Mouse (Mus musculus): Measurements from ENCODE around the gene Syn2. TPM values are rescaled to one million over a fixed set of nuclear protein-coding genes. Genes with fewer than 3 reads are reported as not detected.

Gene Syn2
- polyA plus RNA-seq (2015; fragmentation: Nextera tagmentation; extraction: Ambion mirVana), result 61.3 and 61.7 TPM in 2 replicates

- Histone ChIP-seq H3K9ac (peak within 1 kb of the TSS; percentile 88), H3K4me2 (peak within 1 kb of the TSS; percentile 63), H3K36me3 (no peaks in the 10 kb centered on the region), H3K9me3 (no peaks in the 10 kb centered on the region), H3K4me3 (peak within 1 kb of the TSS; percentile 79), H3K27me3 (no peaks in the 10 kb centered on the region), H3K4me1 (replicated peaks) (peaks cover 16% of the 10 kb centered on the region), H3K27ac (replicated peaks) (peak within 1 kb of the TSS; percentile 75)
- under 1% methylated on average over 69 of the region's 75 CpGs for WGBS
- ATAC-seq (ENCODE audit: low FRiP score, low read depth), result peak; percentile 99
Observed at GRCm38 (mm10) chr6:115134501-115135331, at the start of gene Syn2. Gene Syn2 (plus strand): TSS chr6:115134902.

- H3K27ac ChIP-seq (replicated peaks), result no peak overlapping the region
- no peaks in the 10 kb centered on the region for H3K9me3 ChIP-seq
- no peak for ATAC-seq (ENCODE audit: low FRiP score, low read depth)
- H3K4me3 ChIP-seq, result no peak overlapping the region
- no peak overlapping the region for H3K4me2 ChIP-seq
- no peaks in the 10 kb centered on the region for H3K4me1 ChIP-seq (replicated peaks)
- WGBS, result 52% methylated on average over 9 of the region's 9 CpGs
- no peak overlapping the region for H3K9ac ChIP-seq
- H3K36me3 ChIP-seq, result no peaks in the 10 kb centered on the region
- H3K27me3 ChIP-seq, result no peaks in the 10 kb centered on the region
Observed at GRCm38 (mm10) chr6:115085274-115085841, 49.3 kb upstream of the Syn2 start.

GRCm38 (mm10) chr6:115088314-115089106, 46.2 kb upstream of the Syn2 start:
- no peak overlapping the region for H3K27ac ChIP-seq (replicated peaks)
- H3K4me2 ChIP-seq, result no peak overlapping the region
- H3K27me3 ChIP-seq, result no peaks in the 10 kb centered on the region
- H3K4me1 ChIP-seq (replicated peaks), result no peaks in the 10 kb centered on the region
- H3K4me3 ChIP-seq, result no peak overlapping the region
- no peaks in the 10 kb centered on the region for H3K9me3 ChIP-seq
- no peak overlapping the region for H3K9ac ChIP-seq
- no peak for ATAC-seq (ENCODE audit: low FRiP score, low read depth)
- WGBS, result 55% methylated on average over 7 of the region's 7 CpGs
- no peaks in the 10 kb centered on the region for H3K36me3 ChIP-seq

- Histone ChIP-seq H3K27ac (replicated peaks) (no peak overlapping the region), H3K36me3 (no peaks in the 10 kb centered on the region), H3K4me1 (replicated peaks) (no peaks in the 10 kb centered on the region), H3K9ac (no peak overlapping the region), H3K4me3 (no peak overlapping the region), H3K4me2 (no peak overlapping the region), H3K27me3 (no peaks in the 10 kb centered on the region), H3K9me3 (no peaks in the 10 kb centered on the region)
- 86% methylated on average over 1 of the region's 1 CpGs for WGBS
- ATAC-seq (ENCODE audit: low FRiP score, low read depth), result no peak
Observed at GRCm38 (mm10) chr6:115091737-115092136, 43.0 kb upstream of the Syn2 start.

DNA sequence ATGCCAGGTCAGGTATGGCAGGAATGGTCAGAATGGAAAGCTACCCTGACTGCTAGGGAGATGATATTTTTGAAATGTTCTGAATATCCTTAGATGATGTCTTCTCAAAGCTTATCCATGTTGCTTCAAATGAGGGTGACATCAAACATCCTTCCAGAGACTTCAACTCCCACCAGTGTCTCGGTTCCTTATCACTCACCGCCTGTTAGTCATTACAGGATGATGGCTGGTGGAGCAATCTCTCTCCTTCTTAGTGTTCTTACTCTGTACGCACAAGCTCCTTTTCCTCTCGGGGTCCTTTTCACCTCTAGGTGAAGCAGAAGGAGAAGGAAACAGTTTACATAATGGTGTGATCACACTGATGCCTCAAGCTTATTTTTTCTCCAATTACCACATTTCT, 32.2 kb upstream of the Syn2 start:
- H3K4me2 ChIP-seq, result no peak overlapping the region
- no peak overlapping the region for H3K9ac ChIP-seq
- H3K27me3 ChIP-seq, result no peaks in the 10 kb centered on the region
- ATAC-seq (ENCODE audit: low FRiP score, low read depth), result no peak
- no peaks in the 10 kb centered on the region for H3K9me3 ChIP-seq
- no peaks in the 10 kb centered on the region for H3K4me1 ChIP-seq (replicated peaks)
- no peak overlapping the region for H3K27ac ChIP-seq (replicated peaks)
- WGBS, result 83% methylated on average over 4 of the region's 4 CpGs
- no peaks in the 10 kb centered on the region for H3K36me3 ChIP-seq
- no peak overlapping the region for H3K4me3 ChIP-seq

- Histone ChIP-seq H3K4me3 (no peak overlapping the region), H3K36me3 (no peaks in the 10 kb centered on the region), H3K27me3 (no peaks in the 10 kb centered on the region), H3K27ac (replicated peaks) (no peak overlapping the region), H3K9me3 (no peaks in the 10 kb centered on the region), H3K9ac (no peak overlapping the region), H3K4me2 (no peak overlapping the region), H3K4me1 (replicated peaks) (no peaks in the 10 kb centered on the region)
- WGBS, result 96% methylated on average over 1 of the region's 1 CpGs
- ATAC-seq (ENCODE audit: low FRiP score, low read depth), result no peak
Observed at GRCm38 (mm10) chr6:115111426-115111825, 23.3 kb upstream of the Syn2 start.

DNA sequence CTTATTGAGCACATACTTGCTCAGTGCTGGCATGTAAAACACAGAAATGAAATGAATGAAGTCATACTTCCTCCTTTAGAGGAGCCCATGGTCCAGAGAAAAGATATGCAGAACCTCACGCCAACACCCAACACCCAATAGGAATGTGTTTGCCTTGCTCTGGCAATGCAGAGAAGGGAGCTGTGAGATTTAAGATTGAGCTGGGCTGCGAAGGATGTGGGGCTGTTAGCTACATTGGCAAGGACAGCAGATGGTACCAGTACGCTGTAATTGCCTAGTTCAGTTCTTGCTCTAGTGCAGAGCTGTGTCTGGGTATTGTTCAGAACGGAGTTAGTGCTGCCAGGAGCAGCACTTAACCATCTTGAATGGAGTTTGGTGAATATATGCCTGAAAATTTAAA, 12.5 kb upstream of the Syn2 start:
- no peaks in the 10 kb centered on the region for H3K27me3 ChIP-seq
- peak overlapping the region; percentile 80 for H3K27ac ChIP-seq (replicated peaks)
- 64% methylated on average over 4 of the region's 4 CpGs for WGBS

GRCm38 (mm10) chr6:115123262-115124201, 11.2 kb upstream of the Syn2 start:
- H3K4me2 ChIP-seq, result peak overlapping the region; percentile 29
- peak overlapping the region; percentile 80 for H3K27ac ChIP-seq (replicated peaks)
- no peak overlapping the region for H3K9ac ChIP-seq

More for the DNA sequence above, 12.5 kb upstream of the Syn2 start:
- H3K4me1 ChIP-seq (replicated peaks), result peaks cover 45% of the 10 kb centered on the region
- no peak overlapping the region for H3K9ac ChIP-seq
- H3K36me3 ChIP-seq, result no peaks in the 10 kb centered on the region
- H3K4me3 ChIP-seq, result no peak overlapping the region
- H3K4me2 ChIP-seq, result no peak overlapping the region
- no peak for ATAC-seq (ENCODE audit: low FRiP score, low read depth)
- no peaks in the 10 kb centered on the region for H3K9me3 ChIP-seq

GRCm38 (mm10) chr6:115124675-115125357, 9.9 kb upstream of the Syn2 start:
- H3K4me2 ChIP-seq, result no peak overlapping the region
- 40% methylated on average over 2 of the region's 2 CpGs for WGBS
- H3K4me1 ChIP-seq (replicated peaks), result peaks cover 50% of the 10 kb centered on the region
- peak overlapping the region; percentile 81 for H3K27ac ChIP-seq (replicated peaks)
- no peak overlapping the region for H3K4me3 ChIP-seq
- H3K36me3 ChIP-seq, result no peaks in the 10 kb centered on the region
- no peaks in the 10 kb centered on the region for H3K9me3 ChIP-seq
- H3K27me3 ChIP-seq, result no peaks in the 10 kb centered on the region
- no peak for ATAC-seq (ENCODE audit: low FRiP score, low read depth)
- H3K9ac ChIP-seq, result no peak overlapping the region

More at GRCm38 (mm10) chr6:115123262-115124201, 11.2 kb upstream of the Syn2 start:
- H3K36me3 ChIP-seq, result no peaks in the 10 kb centered on the region
- no peak overlapping the region for H3K4me3 ChIP-seq
- WGBS, result 11% methylated on average over 10 of the region's 10 CpGs
- no peaks in the 10 kb centered on the region for H3K9me3 ChIP-seq
- no peaks in the 10 kb centered on the region for H3K27me3 ChIP-seq
- peaks cover 50% of the 10 kb centered on the region for H3K4me1 ChIP-seq (replicated peaks)
- peak; percentile 90 for ATAC-seq (ENCODE audit: low FRiP score, low read depth)

- Histone ChIP-seq H3K27ac (replicated peaks) (peak overlapping the region; percentile 81), H3K27me3 (no peaks in the 10 kb centered on the region), H3K4me3 (no peak overlapping the region), H3K36me3 (no peaks in the 10 kb centered on the region), H3K4me1 (replicated peaks) (peaks cover 50% of the 10 kb centered on the region), H3K4me2 (no peak overlapping the region), H3K9ac (no peak overlapping the region), H3K9me3 (no peaks in the 10 kb centered on the region)
- 70% methylated on average over 1 of the region's 1 CpGs for WGBS
- no peak for ATAC-seq (ENCODE audit: low FRiP score, low read depth)
Observed at GRCm38 (mm10) chr6:115125358-115125720, 9.4 kb upstream of the Syn2 start.
